11 mouse cellular contexts compared by ENCODE assay signal in genomic region chr9:89736932-89737705, GRCm38 (mm10). TPM values are rescaled to one million over a fixed set of nuclear protein-coding genes. Genes with fewer than 3 reads are reported as not detected.
DNase-seq lines count a peak whose midpoint lies in the region; ATAC-seq and TF ChIP-seq lines count a peak whose summit lies in the region.
"Had no signal": no experiment of that assay in that cellular context is flagged by ENCODE, and none has a peak within 500 bp of the region (broad histone marks: within the 10 kb centered on the region; RNA-seq: fewer than 3 reads in every experiment).

No protein-coding gene starts in this region.

- 7% methylated on average over 20 of the region's 20 CpGs for WGBS in heart, postnatal 0 days
- WGBS in forebrain, postnatal 0 days, result 4% methylated on average over 20 of the region's 20 CpGs
- 6% methylated on average over 20 of the region's 20 CpGs for WGBS in midbrain, embryonic 11.5 days
- WGBS in stomach, postnatal 0 days, result 8% methylated on average over 20 of the region's 20 CpGs

- peak; percentile 23; the same call in 1 of the 2 replicates for TF ChIP-seq CTCF in heart, postnatal 0 days (IDR thresholded peaks at IDR 0.05; ENCODE audit: low read depth)
- TF ChIP-seq CTCF in forebrain, postnatal 0 days (IDR thresholded peaks at IDR 0.05; ENCODE audit: low read depth), result no peak
- TF ChIP-seq CTCF in stomach, postnatal 0 days (IDR thresholded peaks at IDR 0.05; ENCODE audit: low read depth), result no peak

- no peaks in the 10 kb centered on the region for H3K9me3 ChIP-seq in heart, postnatal 0 days (replicated peaks; ENCODE audit: control insufficient read depth, low read length)
- no peaks in the 10 kb centered on the region for H3K9me3 ChIP-seq in forebrain, postnatal 0 days (ENCODE audit: low read length)
- no peaks in the 10 kb centered on the region for H3K9me3 ChIP-seq in midbrain, embryonic 11.5 days (ENCODE audit: control insufficient read depth, low read length)
- H3K9me3 ChIP-seq in stomach, postnatal 0 days (ENCODE audit: control insufficient read depth, low read length), result no peaks in the 10 kb centered on the region

- no peaks in the 10 kb centered on the region for H3K36me3 ChIP-seq in heart, postnatal 0 days (replicated peaks; ENCODE audit: control insufficient read depth, insufficient read depth, low read length)
- H3K36me3 ChIP-seq in forebrain, postnatal 0 days (ENCODE audit: insufficient read depth), result no peaks in the 10 kb centered on the region
- H3K36me3 ChIP-seq in midbrain, embryonic 11.5 days (ENCODE audit: control insufficient read depth, insufficient read depth, low read length), result no peaks in the 10 kb centered on the region
- no peaks in the 10 kb centered on the region for H3K36me3 ChIP-seq in stomach, postnatal 0 days (ENCODE audit: control insufficient read depth, insufficient read depth, low read length)
- H3K36me3 ChIP-seq: G1E had no signal

- TF ChIP-seq EP300 in heart, postnatal 0 days (IDR thresholded peaks at IDR 0.05; ENCODE audit: low read depth), result no peak
- no peak for TF ChIP-seq EP300 in stomach, postnatal 0 days (optimal IDR thresholded peaks at IDR 0.05)

- no peak overlapping the region for H3K27ac ChIP-seq in heart, postnatal 0 days (ENCODE audit: low read depth)
- no peak overlapping the region for H3K27ac ChIP-seq in forebrain, postnatal 0 days (ENCODE audit: low read depth, low read length)
- no peak overlapping the region for H3K27ac ChIP-seq in midbrain, embryonic 11.5 days (ENCODE audit: low read depth, low read length)
- H3K27ac ChIP-seq in stomach, postnatal 0 days (replicated peaks), result no peak overlapping the region

- no peak overlapping the region for H3K4me2 ChIP-seq in heart, postnatal 0 days (ENCODE audit: low read depth, low read length)
- peak overlapping the region; percentile 59 for H3K4me2 ChIP-seq in forebrain, postnatal 0 days (ENCODE audit: low read depth)
- 0 out of 2 replicates have a peak overlapping the region, but pooled peaks have one; percentile 10 for H3K4me2 ChIP-seq in midbrain, embryonic 11.5 days
- no peak overlapping the region for H3K4me2 ChIP-seq in stomach, postnatal 0 days (replicated peaks; ENCODE audit: low read depth)

- H3K4me3 ChIP-seq in heart, postnatal 0 days (ENCODE audit: low read depth, low read length), result no peak overlapping the region
- H3K4me3 ChIP-seq in forebrain, postnatal 0 days (ENCODE audit: low read depth, low read length), result peak overlapping the region; percentile 33
- H3K4me3 ChIP-seq in midbrain, embryonic 11.5 days (ENCODE audit: low read depth, low read length), result no peak overlapping the region
- no peak overlapping the region for H3K4me3 ChIP-seq in stomach, postnatal 0 days (ENCODE audit: low read depth, low read length)

- no peak overlapping the region for H3K9ac ChIP-seq in heart, postnatal 0 days (replicated peaks; ENCODE audit: low read depth, low read length)
- peak overlapping the region; percentile 7; the same call in 1 of the 2 replicates for H3K9ac ChIP-seq in forebrain, postnatal 0 days
- no peak overlapping the region for H3K9ac ChIP-seq in midbrain, embryonic 11.5 days (ENCODE audit: low read length)
- no peak overlapping the region for H3K9ac ChIP-seq in stomach, postnatal 0 days (ENCODE audit: low read length)

- peak; percentile 20 for DNase-seq in heart, postnatal 0 days (ENCODE audit: low spot score)
- no peak for DNase-seq in heart, adult 11 months
- peak; percentile 55 for DNase-seq in adrenal gland, postnatal 25 days
- DNase-seq in forebrain, postnatal 0 days, result peak; percentile 15
- peak; percentile 8 for DNase-seq in kidney, postnatal 14 days
- DNase-seq in midbrain, embryonic 11.5 days (ENCODE audit: low spot score, missing footprints), result peak; percentile 95
- DNase-seq in stomach, postnatal 0 days (ENCODE audit: low spot score), result peak; percentile 60
- no peak for DNase-seq in cerebellum, adult 9-10 months

- no peak for ATAC-seq in heart, postnatal 0 days (ENCODE audit: insufficient read depth, low read depth)
- ATAC-seq in forebrain, postnatal 0 days, result peak; percentile 54
- peak; percentile 73 for ATAC-seq in midbrain, embryonic 11.5 days (ENCODE audit: low FRiP score)
- no peak for ATAC-seq in stomach, postnatal 0 days (ENCODE audit: low FRiP score, low TSS enrichment)

- no peaks in the 10 kb centered on the region for H3K4me1 ChIP-seq in heart, postnatal 0 days (ENCODE audit: control insufficient read depth, insufficient read depth)
- peaks cover 7% of the 10 kb centered on the region; the same call in 1 of the 2 replicates for H3K4me1 ChIP-seq in forebrain, postnatal 0 days (ENCODE audit: insufficient read depth)
- H3K4me1 ChIP-seq in midbrain, embryonic 11.5 days (ENCODE audit: control insufficient read depth, insufficient read depth, low read length), result no peaks in the 10 kb centered on the region; the same call in 1 of the 2 replicates
- no peaks in the 10 kb centered on the region for H3K4me1 ChIP-seq in stomach, postnatal 0 days (replicated peaks; ENCODE audit: control insufficient read depth, insufficient read depth)

- H3K27me3 ChIP-seq in heart, postnatal 0 days (ENCODE audit: control insufficient read depth, insufficient read depth, low read length), result peaks cover 12% of the 10 kb centered on the region
- peaks cover 26% of the 10 kb centered on the region for H3K27me3 ChIP-seq in forebrain, postnatal 0 days (ENCODE audit: insufficient read depth, low read length)
- no peaks in the 10 kb centered on the region; the same call in 1 of the 2 replicates for H3K27me3 ChIP-seq in midbrain, embryonic 11.5 days (ENCODE audit: control insufficient read depth, insufficient read depth, low read length)
- H3K27me3 ChIP-seq in stomach, postnatal 0 days (ENCODE audit: control insufficient read depth, insufficient read depth, low read length), result peaks cover 5% of the 10 kb centered on the region; the same call in 1 of the 2 replicates

RNA-seq across cellular contexts. Expression of gene Ankrd34c, which starts 1.2 kb away (rescaled TPM):
- total RNA-seq in heart, postnatal 0 days (2014; rRNA removed; ENCODE audit: low replicate concordance), result not detected in 2 replicates
- polyA plus RNA-seq in heart, postnatal 0 days (2015; fragmentation: Nextera tagmentation; extraction: Ambion mirVana), result not detected in 2 replicates
- not detected in 2 replicates for total RNA-seq in adrenal gland, postnatal 25 days (2021)
- total RNA-seq in forebrain, postnatal 0 days (2014; rRNA removed), result 1.5 and 4.1 TPM in 2 replicates
- polyA plus RNA-seq in forebrain, postnatal 0 days (2015; fragmentation: Nextera tagmentation; extraction: Ambion mirVana), result 0.68 and 0.74 TPM in 2 replicates
- 0.07 TPM in 1 of 2 replicates, not detected in the other for polyA plus RNA-seq in midbrain, embryonic 11.5 days (2014; fragmentation: Nextera tagmentation; extraction: Ambion mirVana)
- polyA plus RNA-seq in stomach, postnatal 0 days (2015; fragmentation: Nextera tagmentation; extraction: Ambion mirVana), result 0.04 TPM in 1 of 2 replicates, not detected in the other
- total RNA-seq: heart, postnatal 36 days had no signal
- polyA plus RNA-seq: G1E; small intestine, adult 2 months had no signal

RNA-seq across cellular contexts. Expression of gene Tmed3, which starts 32.3 kb away (rescaled TPM):
- 72.4 and 126 TPM in 2 replicates for total RNA-seq in heart, postnatal 0 days (2014; rRNA removed; ENCODE audit: low replicate concordance)
- 56.0 and 66.7 TPM in 2 replicates for polyA plus RNA-seq in heart, postnatal 0 days (2015; fragmentation: Nextera tagmentation; extraction: Ambion mirVana)
- 80.1 and 92.7 TPM in 2 replicates for total RNA-seq in adrenal gland, postnatal 25 days (2021)
- 51.3 and 57.2 TPM in 2 replicates for total RNA-seq in forebrain, postnatal 0 days (2014; rRNA removed)
- 53.4 and 55.5 TPM in 2 replicates for polyA plus RNA-seq in forebrain, postnatal 0 days (2015; fragmentation: Nextera tagmentation; extraction: Ambion mirVana)
- polyA plus RNA-seq in midbrain, embryonic 11.5 days (2014; fragmentation: Nextera tagmentation; extraction: Ambion mirVana), result 44.3 and 44.5 TPM in 2 replicates
- polyA plus RNA-seq in stomach, postnatal 0 days (2015; fragmentation: Nextera tagmentation; extraction: Ambion mirVana), result 162 and 170 TPM in 2 replicates

Comparison
In these comparisons a context has a peak if more than half of its experiments do, and no peak if none do; other contexts are left out.
1. DNase-seq: peak in heart, postnatal 0 days (single experiment), adrenal gland, postnatal 25 days (single experiment), forebrain, postnatal 0 days (single experiment), kidney, postnatal 14 days (single experiment), midbrain, embryonic 11.5 days (single experiment) and stomach, postnatal 0 days (single experiment); none in heart, adult 11 months (single experiment) and cerebellum, adult 9-10 months (single experiment).
2. ATAC-seq: peak in forebrain, postnatal 0 days (single experiment) and midbrain, embryonic 11.5 days (single experiment); none in heart, postnatal 0 days (single experiment) and stomach, postnatal 0 days (single experiment).
3. H3K4me2 ChIP-seq: peak in forebrain, postnatal 0 days (single experiment) and midbrain, embryonic 11.5 days (single experiment); none in heart, postnatal 0 days (single experiment) and stomach, postnatal 0 days (single experiment).